8 mouse cellular contexts compared by ENCODE assay signal in genomic region chr2:172346034-172346929, GRCm38 (mm10). TPM values are rescaled to one million over a fixed set of nuclear protein-coding genes. Genes with fewer than 3 reads are reported as not detected.
A peak's percentile ranks its signal among the peaks of the same experiment; 100 is the strongest.
DNase-seq lines count a peak whose midpoint lies in the region; ATAC-seq lines count a peak whose summit lies in the region.

No protein-coding gene starts in this region.

- H3K36me3 ChIP-seq in embryonic facial prominence, embryonic 10.5 days (replicated peaks), result no peaks in the 10 kb centered on the region
- H3K36me3 ChIP-seq in megakaryocyte, embryonic 14.5 days (replicated peaks; ENCODE audit: low read length), result peaks cover 12% of the 10 kb centered on the region

- H3K4me3 ChIP-seq in embryonic facial prominence, embryonic 10.5 days, result peak overlapping the region; percentile 81
- H3K4me3 ChIP-seq in megakaryocyte, embryonic 14.5 days (replicated peaks), result peak overlapping the region; percentile 97

- H3K27ac ChIP-seq in embryonic facial prominence, embryonic 10.5 days (replicated peaks), result peak overlapping the region; percentile 86

- no peaks in the 10 kb centered on the region for H3K9me3 ChIP-seq in embryonic facial prominence, embryonic 10.5 days
- H3K9me3 ChIP-seq in megakaryocyte, embryonic 14.5 days, result no peaks in the 10 kb centered on the region

- no peak for ATAC-seq in CD4-positive, CD25-positive, alpha-beta regulatory T cell, adult 4 months

- H3K27me3 ChIP-seq in embryonic facial prominence, embryonic 10.5 days (replicated peaks; ENCODE audit: low read depth, poor library complexity, severe bottlenecking), result peaks cover 10% of the 10 kb centered on the region; the same call in 1 of the 2 replicates
- peaks cover 7% of the 10 kb centered on the region for H3K27me3 ChIP-seq in megakaryocyte, embryonic 14.5 days (replicated peaks)

- 9% methylated on average over 31 of the region's 31 CpGs for WGBS in embryonic facial prominence, embryonic 10.5 days

- peaks cover 50% of the 10 kb centered on the region for H3K4me1 ChIP-seq in embryonic facial prominence, embryonic 10.5 days
- H3K4me1 ChIP-seq in megakaryocyte, embryonic 14.5 days, result peaks cover 53% of the 10 kb centered on the region

- DNase-seq in CD4-positive, CD25-positive, alpha-beta regulatory T cell, adult 2 months (ENCODE audit: low read depth, low spot score), result peak; percentile 41
- DNase-seq in adrenal gland, adult 18-20 months (ENCODE audit: low spot score in 2 of 2), result peak; percentile 37 to 41
- peak; percentile 49 for DNase-seq in embryonic facial prominence, embryonic 10.5 days (ENCODE audit: low spot score)
- peak; percentile 33 to 41 for DNase-seq in heart, postnatal 14 days
- DNase-seq in kidney, postnatal 4 days, result peak; percentile 36 to 61
- peak; percentile 40 to 58 for DNase-seq in spleen, postnatal 10 days (ENCODE audit: low spot score in 2 of 2)

- intact Hi-C loops in heart, postnatal 14 days (cut with DNase I), result loop anchor here (2.0 kb wide), 1 partner anchor 25 kb away; the partner anchor contains the start of genes Aurka and Cstf1

RNA-seq across cellular contexts. Expression of gene Fam210b, which starts 0.9 kb away (rescaled TPM):
- 1 to 10 TPM; 7.8 to 9.8 TPM for polyA plus RNA-seq in CD4-positive, CD25-positive, alpha-beta regulatory T cell, adult 4 months (2017; shearing (Covaris generic))
- 10 to 100 TPM; 17.5 to 25.9 TPM for total RNA-seq in adrenal gland, adult 18-20 months (2021)
- 25.8 and 27.8 TPM in 2 replicates for polyA plus RNA-seq in embryonic facial prominence, embryonic 10.5 days (2016; fragmentation: Nextera tagmentation; extraction: Ambion mirVana)
- total RNA-seq in heart, postnatal 14 days (2021), result 1 to 10 TPM; 6.9 to 7.0 TPM
- 2.9 and 4.3 TPM in 2 replicates for polyA plus RNA-seq in megakaryocyte, embryonic 14.5 days (2012; ENCODE audit: insufficient read depth, low replicate concordance)

RNA-seq across cellular contexts. Expression of gene Aurka, which starts 24.1 kb away (rescaled TPM):
- 1 to 10 TPM; 4.0 to 9.2 TPM for polyA plus RNA-seq in CD4-positive, CD25-positive, alpha-beta regulatory T cell, adult 4 months (2017; shearing (Covaris generic))
- 1 to 10 TPM; 1.1 to 2.5 TPM for total RNA-seq in adrenal gland, adult 18-20 months (2021)
- polyA plus RNA-seq in embryonic facial prominence, embryonic 10.5 days (2016; fragmentation: Nextera tagmentation; extraction: Ambion mirVana), result 220 and 229 TPM in 2 replicates
- 1 to 10 TPM; 3.4 to 6.3 TPM for total RNA-seq in heart, postnatal 14 days (2021)
- 7.0 and 9.6 TPM in 2 replicates for polyA plus RNA-seq in megakaryocyte, embryonic 14.5 days (2012; ENCODE audit: insufficient read depth, low replicate concordance)

RNA-seq across cellular contexts. Expression of gene Cstf1, which starts 24.2 kb away (rescaled TPM):
- polyA plus RNA-seq in CD4-positive, CD25-positive, alpha-beta regulatory T cell, adult 4 months (2017; shearing (Covaris generic)), result 10 to 100 TPM; 37.0 to 48.5 TPM
- 10 to 100 TPM; 33.2 to 33.4 TPM for total RNA-seq in adrenal gland, adult 18-20 months (2021)
- polyA plus RNA-seq in embryonic facial prominence, embryonic 10.5 days (2016; fragmentation: Nextera tagmentation; extraction: Ambion mirVana), result 57.9 and 59.1 TPM in 2 replicates
- total RNA-seq in heart, postnatal 14 days (2021), result 10 to 100 TPM; 19.3 to 19.6 TPM
- 7.2 and 7.4 TPM in 2 replicates for polyA plus RNA-seq in megakaryocyte, embryonic 14.5 days (2012; ENCODE audit: insufficient read depth, low replicate concordance)

RNA-seq across cellular contexts. Expression of gene Cass4, which starts 47.3 kb away (rescaled TPM):
- 10 to 100 TPM in 1 of 2 experiments, 1 to 10 TPM in 1; 6.8 to 10.5 TPM for polyA plus RNA-seq in CD4-positive, CD25-positive, alpha-beta regulatory T cell, adult 4 months (2017; shearing (Covaris generic))
- total RNA-seq in adrenal gland, adult 18-20 months (2021), result under 1 TPM; 0.13 to 0.16 TPM
- polyA plus RNA-seq in embryonic facial prominence, embryonic 10.5 days (2016; fragmentation: Nextera tagmentation; extraction: Ambion mirVana), result 0.14 and 0.21 TPM in 2 replicates
- under 1 TPM; 0.44 to 0.45 TPM for total RNA-seq in heart, postnatal 14 days (2021)
- 5.9 TPM in 2 replicates for polyA plus RNA-seq in megakaryocyte, embryonic 14.5 days (2012; ENCODE audit: insufficient read depth, low replicate concordance)

Comparison
In these comparisons a context has a peak if more than half of its experiments do, and no peak if none do; other contexts are left out.
1. RNA of gene Aurka, which starts 24.1 kb away (polyA plus RNA-seq): 220 to 229 TPM in embryonic facial prominence, embryonic 10.5 days; 7.0 to 9.6 TPM in megakaryocyte, embryonic 14.5 days and 4.0 to 9.2 TPM in CD4-positive, CD25-positive, alpha-beta regulatory T cell, adult 4 months; every median in the first group is over 10 times any median in the second.
2. Peak in every context shown above with its lines, with median percentiles within 50 percentile points of each other: DNase-seq.